In genomic region chr9:100558991-100559390, GRCm38 (mm10) we compare ENCODE assay signal across 16 mouse cellular contexts.
"Had no signal": no experiment of that assay in that cellular context is flagged by ENCODE, and none has a peak within 500 bp of the region (broad histone marks: within the 10 kb centered on the region; RNA-seq: fewer than 3 reads in every experiment).

No protein-coding gene starts in this region.

- H3K9ac ChIP-seq: limb, embryonic 12.5 days; liver, embryonic 13.5 days; liver, postnatal 0 days; lung, embryonic 15.5 days; midbrain, embryonic 13.5 days; neural tube, embryonic 15.5 days had no signal

- H3K4me2 ChIP-seq: limb, embryonic 12.5 days; liver, embryonic 13.5 days; lung, embryonic 15.5 days; midbrain, embryonic 13.5 days; neural tube, embryonic 15.5 days had no signal

- H3K9me3 ChIP-seq: limb, embryonic 12.5 days; liver, embryonic 13.5 days; lung, embryonic 15.5 days; megakaryocyte, embryonic 14.5 days; midbrain, embryonic 13.5 days; neural tube, embryonic 15.5 days had no signal

- ATAC-seq: liver, postnatal 0 days; midbrain, embryonic 13.5 days had no signal

- H3K4me3 ChIP-seq: limb, embryonic 12.5 days; liver, embryonic 13.5 days; lung, embryonic 15.5 days; megakaryocyte, embryonic 14.5 days; midbrain, embryonic 13.5 days; myocyte; neural tube, embryonic 15.5 days had no signal

- H3K27me3 ChIP-seq: liver, embryonic 13.5 days; lung, embryonic 15.5 days; megakaryocyte, embryonic 14.5 days; midbrain, embryonic 13.5 days; neural tube, embryonic 15.5 days had no signal

- H3K27ac ChIP-seq: limb, embryonic 12.5 days; liver, embryonic 13.5 days; lung, embryonic 15.5 days; macrophage; midbrain, embryonic 13.5 days; neural tube, embryonic 15.5 days had no signal

- H3K4me1 ChIP-seq: lung, embryonic 15.5 days; midbrain, embryonic 13.5 days; neural tube, embryonic 15.5 days had no signal

- DNase-seq: kidney, postnatal 25 days; liver; liver, embryonic 13.5 days; liver, postnatal 0 days; lung, postnatal 14 days; right cerebral cortex, adult 18-20 months; right cerebral cortex, postnatal 25 days; thymus, adult 2 months; thymus, postnatal 25 days had no signal

- H3K36me3 ChIP-seq: limb, embryonic 12.5 days; liver, embryonic 13.5 days; lung, embryonic 15.5 days; midbrain, embryonic 13.5 days; neural tube, embryonic 15.5 days had no signal
